Mouse (Mus musculus) B cell, adult (primary cell): Measurements from ENCODE around the gene Olfr1186. TPM values are rescaled to one million over a fixed set of nuclear protein-coding genes. Genes with fewer than 3 reads are reported as not detected.

ENCODE experiments used
- total RNA-seq: library from RNA; stranded (reverse); gene quantifications from 4 replicates; pipeline ENCODE4 v1.2.4, GENCODE M21; 2023; ENCODE audit not compliant: inconsistent age

Olfr1186 gene
- total RNA-seq = not detected in 4 replicates

GRCm38 (mm10) chr2:88518251-88518650, at the start of gene Olfr1186:
Gene Olfr1186 (plus strand): TSS chr2:88518551.

GRCm38 (mm10) chr2:88483298-88483697, 35.1 kb upstream of the Olfr1186 start, which contains the start of gene Olfr1184:
Gene Olfr1184 (plus strand): TSS chr2:88483598.

GRCm38 (mm10) chr2:88493020-88493419, 25.3 kb upstream of the Olfr1186 start, which contains the start of gene Olfr1185-ps1:
Gene Olfr1185-ps1 (plus strand): TSS chr2:88493320.

GRCm38 (mm10) chr2:88556635-88557034, 38.3 kb downstream of the Olfr1186 start, which contains the start of gene Olfr1188:
Gene Olfr1188 (plus strand): TSS chr2:88556935.

Other genes starting within 250 kb of the Olfr1186 start
- gene Olfr1173, start 238.7 kb upstream of the Olfr1186 start, total RNA-seq = not detected in 4 replicates
- not detected in 4 replicates for gene Olfr1174-ps, start 203.4 kb upstream of the Olfr1186 start, total RNA-seq
- not detected in 4 replicates for gene Olfr1175-ps, start 191.3 kb upstream of the Olfr1186 start, total RNA-seq
- not detected in 4 replicates for gene Olfr1176, start 181.8 kb upstream of the Olfr1186 start, total RNA-seq
- gene Olfr1177-ps, start 172.1 kb upstream of the Olfr1186 start, total RNA-seq = not detected in 4 replicates
- gene Olfr1178, start 131.5 kb upstream of the Olfr1186 start, total RNA-seq = not detected in 4 replicates
- not detected in 4 replicates for gene Olfr1179, start 112.1 kb upstream of the Olfr1186 start, total RNA-seq
- not detected in 4 replicates for gene Olfr1180, start 99.4 kb upstream of the Olfr1186 start, total RNA-seq
- gene Olfr1181, start 92.4 kb upstream of the Olfr1186 start, total RNA-seq = not detected in 4 replicates
- gene Gm13757, start 69.4 kb upstream of the Olfr1186 start, total RNA-seq = not detected in 4 replicates
- gene Olfr1183, start 63.7 kb upstream of the Olfr1186 start, total RNA-seq = not detected in 4 replicates
- not detected in 4 replicates for gene Olfr1184, start 35.0 kb upstream of the Olfr1186 start, total RNA-seq
- not detected in 4 replicates for gene Olfr1185-ps1, start 25.2 kb upstream of the Olfr1186 start, total RNA-seq
- gene Olfr1188, start 38.4 kb downstream of the Olfr1186 start, total RNA-seq = not detected in 4 replicates
- gene Olfr1189, start 67.9 kb downstream of the Olfr1186 start, total RNA-seq = not detected in 4 replicates
- gene Olfr1191-ps1, start 122.0 kb downstream of the Olfr1186 start, total RNA-seq = 0.15 to 0.26 TPM (median 0.16 TPM) in 3 of 4 replicates, not detected in the other
- not detected in 4 replicates for gene Olfr1192-ps1, start 130.0 kb downstream of the Olfr1186 start, total RNA-seq
- not detected in 4 replicates for gene Olfr1193, start 157.1 kb downstream of the Olfr1186 start, total RNA-seq
- not detected in 4 replicates for gene Olfr1195, start 170.6 kb downstream of the Olfr1186 start, total RNA-seq
- not detected in 4 replicates for gene Olfr1196, start 186.0 kb downstream of the Olfr1186 start, total RNA-seq
- not detected in 4 replicates for gene Olfr1197, start 213.8 kb downstream of the Olfr1186 start, total RNA-seq
- gene Olfr1198, start 232.8 kb downstream of the Olfr1186 start, total RNA-seq = not detected in 4 replicates
- gene Olfr1199, start 241.9 kb downstream of the Olfr1186 start, total RNA-seq = not detected in 4 replicates